Mouse (Mus musculus) megakaryocyte progenitor cell, adult 5-6 weeks (primary cell): Measurements from ENCODE around the gene Anxa9. TPM values are rescaled to one million over a fixed set of nuclear protein-coding genes. Genes with fewer than 3 reads are reported as not detected.
A peak's percentile ranks its signal among the peaks of the same experiment; 100 is the strongest.
"Not testable (repeated sequence)": the region's sequence is repeated elsewhere in the genome, so short reads cannot be mapped to it uniquely, and the experiment has no call there.

Experiments
- ATAC-seq: replicated peaks from 2 replicates; pipeline ENCODE4 v1.8.0; 2016; ENCODE audit warnings: mild to moderate bottlenecking, moderate TSS enrichment, inconsistent platforms; ENCODE audit not compliant: poor library complexity
- total RNA-seq, 2 experiments: library from RNA; stranded (forward) in 1 of 2; stranded (reverse) in 1 of 2; fragments of 157-497, 149-512 nt in 1 of 2; fragments of 200-1000 nt in 1 of 2; gene quantifications; 2 replicates each; pipeline versions ENCODE4 v1.2.3 to v1.2.4; 2015 to 2017

Gene Anxa9
- total RNA-seq (2015), result 11.2 and 15.9 TPM in 2 replicates
- 5.5 and 7.0 TPM in 2 replicates for total RNA-seq (2017)

DNA sequence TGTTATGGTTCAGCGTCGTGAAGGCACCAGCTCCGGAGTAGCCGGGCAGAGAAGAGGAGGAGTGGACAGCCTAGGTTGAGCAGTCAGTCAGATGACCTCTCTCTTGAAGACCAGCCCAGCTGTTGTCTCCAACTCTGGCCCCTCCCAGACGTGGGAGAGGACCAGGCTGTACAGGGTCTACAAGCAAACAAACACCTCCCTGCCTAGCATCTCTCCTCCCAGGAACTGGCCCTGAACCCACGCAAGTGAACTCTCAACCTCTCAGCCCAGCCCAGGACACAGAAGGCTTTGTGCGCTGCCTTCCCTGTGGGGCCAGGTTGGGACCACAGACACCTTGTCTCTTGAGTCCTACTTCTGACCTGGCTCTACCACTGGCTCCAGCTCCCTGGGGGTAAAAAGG, at the start of gene Anxa9:
Anxa9 (minus strand) TSS at position 77 of the 400 bp plus-strand sequence.
- no peak for ATAC-seq

GRCm38 (mm10) chr3:95355911-95356544, 49.1 kb upstream of the Anxa9 start:
- peak; percentile 34 for ATAC-seq

- peak; percentile 94 for ATAC-seq
These were observed 42.5 kb upstream of the Anxa9 start for GRCm38 (mm10) chr3:95349491-95349890.

DNA sequence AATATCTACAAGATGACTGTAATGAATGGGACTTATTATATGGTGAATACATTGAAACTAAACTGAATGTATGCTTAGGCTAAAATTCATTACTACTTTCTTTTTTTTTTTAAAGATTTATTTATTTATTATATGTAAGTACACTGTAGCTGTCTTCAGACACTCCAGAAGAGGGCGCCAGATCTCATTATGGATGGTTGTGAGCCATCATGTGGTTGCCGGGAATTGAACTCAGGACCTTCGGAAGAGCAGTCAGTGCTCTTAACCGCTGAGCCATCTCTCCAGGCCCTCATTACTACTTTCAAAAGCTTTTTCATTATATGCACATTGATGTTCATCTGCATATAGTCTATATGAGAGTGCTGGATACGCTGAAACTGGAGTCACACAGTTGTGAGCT, 41.4 kb upstream of the Anxa9 start:
- ATAC-seq, result not testable (repeated sequence)

- no peak for ATAC-seq
These were observed 39.5 kb upstream of the Anxa9 start for GRCm38 (mm10) chr3:95346454-95346853.

- not testable (repeated sequence) for ATAC-seq
These were observed 36.5 kb upstream of the Anxa9 start for GRCm38 (mm10) chr3:95343356-95344000.

- ATAC-seq, result no peak
These were observed 31.3 kb upstream of the Anxa9 start for GRCm38 (mm10) chr3:95338251-95338650.

- ATAC-seq, result no peak
These were observed 30.4 kb upstream of the Anxa9 start for GRCm38 (mm10) chr3:95337345-95337744.

DNA sequence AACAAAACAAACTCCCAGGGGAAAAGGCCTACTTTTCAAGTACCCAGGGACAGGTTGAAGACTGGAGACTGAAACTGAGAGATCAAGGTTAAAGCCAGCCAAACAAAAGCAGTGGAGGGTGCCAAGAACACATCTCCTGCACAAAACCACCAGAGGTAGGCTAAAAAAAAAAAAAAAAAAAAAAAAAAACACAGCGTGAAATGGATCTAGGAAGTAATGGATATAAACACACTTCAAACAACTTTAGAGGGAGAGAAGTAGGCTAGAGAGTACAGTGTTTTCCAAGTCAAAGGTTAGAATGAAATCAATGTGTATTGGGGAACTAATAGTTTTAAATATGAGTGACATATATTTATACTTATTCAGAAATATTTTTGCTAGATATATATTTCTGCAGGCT, 24.6 kb upstream of the Anxa9 start:
- ATAC-seq, result no peak

DNA sequence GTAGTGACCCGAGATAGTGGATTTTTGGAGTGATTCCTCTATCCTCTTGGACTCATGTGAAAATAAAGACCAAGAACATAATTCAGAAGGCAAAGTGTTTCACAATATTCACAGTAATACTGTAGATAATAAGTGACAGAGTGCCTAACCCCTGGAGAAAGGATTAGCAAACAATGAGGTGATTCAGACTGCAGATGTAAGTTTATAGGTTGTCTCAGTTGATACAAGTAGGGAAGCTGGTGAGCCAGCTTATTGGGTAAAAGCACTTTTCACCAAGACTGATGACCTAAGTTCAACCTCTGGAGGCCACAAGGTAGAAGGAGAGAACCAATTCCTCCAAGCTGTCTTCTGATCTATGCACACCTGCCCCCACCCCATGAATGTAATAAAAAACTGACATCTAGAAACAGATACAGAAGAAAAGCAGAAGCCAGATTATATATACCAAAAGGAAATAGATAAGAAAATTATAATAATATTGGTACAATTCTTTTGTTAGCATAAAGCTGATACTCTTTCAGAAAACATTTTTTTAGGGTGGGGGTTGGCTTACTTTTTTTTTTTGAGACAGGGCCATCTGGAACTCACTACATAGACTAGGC, 21.9 kb upstream of the Anxa9 start:
- no peak for ATAC-seq

- ATAC-seq, result 0 out of 2 replicates have a peak, but pooled peaks have one; percentile 43
These were observed 17.6 kb upstream of the Anxa9 start for GRCm38 (mm10) chr3:95324454-95325144.

DNA sequence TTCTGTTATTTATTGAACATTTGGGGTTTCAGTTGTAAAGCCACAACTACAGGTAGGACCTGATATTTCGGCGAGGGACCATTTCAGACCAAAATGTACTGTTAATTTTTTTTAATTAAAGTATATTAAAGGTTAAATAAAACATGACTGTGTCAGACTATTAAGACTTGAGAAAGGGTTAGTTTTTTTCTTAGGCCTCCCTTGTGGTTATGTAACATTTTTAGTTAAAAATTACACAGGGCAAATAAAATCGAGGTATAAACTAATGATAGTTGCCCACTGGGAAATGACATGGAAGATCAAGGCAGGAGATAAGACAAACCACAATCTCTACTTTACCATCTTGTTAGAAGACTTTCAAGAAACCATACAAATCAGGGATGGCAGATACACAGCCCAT, 16.5 kb upstream of the Anxa9 start:
- ATAC-seq, result no peak

GRCm38 (mm10) chr3:95319701-95320625, 13.0 kb upstream of the Anxa9 start:
- no peak for ATAC-seq

- ATAC-seq, result no peak
These were observed 12.1 kb upstream of the Anxa9 start for GRCm38 (mm10) chr3:95319110-95319509.

DNA sequence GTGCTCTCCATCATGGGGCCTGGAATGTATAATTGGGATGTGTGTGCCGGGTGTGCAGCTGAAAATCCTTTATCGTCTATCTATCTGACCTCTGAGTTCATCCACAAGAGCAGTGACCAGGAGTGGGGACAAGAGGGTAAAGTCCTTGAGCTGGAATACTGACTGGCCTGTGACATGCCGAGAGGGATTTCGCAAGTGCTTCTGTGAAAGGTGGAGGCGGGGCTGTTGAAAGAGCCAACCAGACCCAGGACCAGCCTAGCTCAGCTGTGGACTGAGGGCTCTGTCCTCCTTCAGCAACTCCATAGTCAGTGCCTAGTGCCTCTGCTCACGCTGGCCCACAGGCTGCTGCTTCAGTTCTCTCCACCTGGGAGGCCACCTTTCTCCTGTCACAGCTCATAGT, 11.6 kb upstream of the Anxa9 start:
- ATAC-seq, result peak; percentile 13; the same call in 1 of the 2 replicates

- peak; percentile 29 for ATAC-seq
These were observed 10.6 kb upstream of the Anxa9 start for GRCm38 (mm10) chr3:95317414-95318080.

DNA sequence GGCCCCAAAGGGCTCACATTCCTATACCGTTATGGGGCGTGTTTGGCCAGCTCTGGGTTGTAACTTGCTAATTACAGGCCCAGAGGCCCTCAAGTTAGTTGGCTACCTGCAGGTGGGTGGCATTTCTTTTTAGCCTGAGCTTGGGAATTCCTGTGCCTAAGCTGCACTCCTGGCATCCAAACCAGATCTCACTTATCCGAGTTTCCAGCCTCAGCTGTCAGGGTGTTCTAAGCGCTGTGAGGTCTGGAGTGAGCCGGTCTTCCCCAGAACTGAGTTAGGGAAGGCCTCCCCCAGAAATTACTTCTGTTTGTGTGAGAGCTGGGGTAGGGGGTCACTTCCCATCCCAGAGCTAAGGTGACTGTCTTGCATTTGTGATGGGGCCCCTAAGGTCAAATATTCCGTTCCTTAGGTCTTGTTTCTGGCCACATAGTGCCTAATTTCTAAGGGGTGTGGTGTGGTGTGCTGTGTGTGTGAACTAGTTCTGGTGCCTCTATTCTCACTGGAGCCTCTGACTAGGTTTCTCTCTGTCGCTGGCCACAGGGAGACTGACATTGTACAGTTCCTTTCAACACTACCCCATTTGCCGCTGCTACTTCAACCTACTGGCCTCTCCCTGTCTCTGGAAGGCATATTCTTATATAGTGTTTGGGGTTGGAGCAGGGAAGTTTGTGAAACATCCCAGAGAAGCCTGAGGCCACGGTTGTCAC, 9.0 kb upstream of the Anxa9 start:
- no peak for ATAC-seq

DNA sequence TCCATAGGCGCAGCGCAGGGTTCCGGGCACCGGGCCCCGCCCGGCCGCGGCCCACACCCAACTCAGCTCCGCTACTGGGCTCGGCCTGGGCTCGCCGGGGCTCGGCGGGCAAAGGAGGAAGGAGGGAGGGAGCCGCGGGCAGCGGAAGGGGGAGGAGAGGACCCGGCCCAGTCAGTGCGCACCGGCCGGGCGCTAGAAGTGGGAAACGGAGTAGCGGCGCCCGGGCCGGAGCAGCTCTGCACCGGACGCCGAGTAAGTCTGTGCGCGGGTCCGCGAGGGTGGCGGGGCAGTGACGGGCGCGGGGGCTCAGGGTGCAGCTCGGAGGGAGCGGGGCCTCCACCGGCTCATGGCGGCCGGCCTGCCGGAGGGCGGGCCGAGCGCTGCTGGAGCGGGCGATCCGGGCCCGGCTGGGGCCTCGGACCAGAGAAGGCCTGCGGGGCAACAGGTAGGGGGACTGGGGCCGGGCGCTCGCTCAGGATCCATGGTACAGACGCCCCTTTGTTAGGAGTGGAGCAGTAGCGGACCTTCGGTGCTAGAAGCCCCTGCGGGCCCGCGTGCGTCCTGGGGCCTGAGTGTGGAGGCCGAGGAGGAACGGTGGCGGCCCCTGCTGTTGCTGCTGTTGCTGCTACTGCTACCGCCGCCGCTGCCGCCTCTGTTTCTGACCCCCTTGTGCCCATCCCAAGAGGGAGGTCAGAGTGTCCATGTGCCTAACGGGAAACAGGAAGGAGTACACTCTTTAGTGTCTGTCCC, 8.3 kb upstream of the Anxa9 start:
- ATAC-seq, result peak; percentile 55
